Mouse (Mus musculus): ENCODE measurements at regions not wholly inside any gene's neighbourhood (a gene's known extent, or its start where the extent isn't known, plus 50 kb on each side); places are given as distances from the start of the nearest gene placed in this dataset.

GRCm38 (mm10) chr7:73595140-73595825 is 53.7 kb upstream of the Chd2 start:
- TF ChIP-seq POLR2A (IDR thresholded peaks at IDR 0.05; ENCODE audit: low read depth, low read length): peak; percentile 38
- no peak for TF ChIP-seq CTCF (IDR thresholded peaks at IDR 0.05; ENCODE audit: borderline replicate concordance, insufficient read depth, low read length)
